Mouse (Mus musculus) heart, adult 2 months (tissue): ENCODE measurements around the gene D630045J12Rik. TPM values are rescaled to one million over a fixed set of nuclear protein-coding genes. Genes with fewer than 3 reads are reported as not detected.

Experiments used
- DNase-seq, 2 experiments: peaks; one replicate each; pipeline ENCODE4 v3.0.0; 2021
- H3K27ac ChIP-seq: fragments of 200-600 bp; 2 replicates; pipeline ENCODE4 v1.8.1; 2022
- H3K27me3 ChIP-seq: fragments of 200-500 bp; 2 replicates; pipeline ENCODE4 v1.6.1; 2012; ENCODE audit warnings: mild to moderate bottlenecking, low read length, inconsistent platforms, mixed read lengths; ENCODE audit not compliant: control insufficient read depth, insufficient read depth
- H3K36me3 ChIP-seq: fragments of 200-500 bp; 2 replicates; pipeline ENCODE4 v1.6.1; 2012; ENCODE audit warnings: low read length, inconsistent platforms; ENCODE audit not compliant: control insufficient read depth, insufficient read depth
- H3K4me1 ChIP-seq: fragments of 200-500 bp; 2 replicates; pipeline ENCODE4 v1.6.1; 2011; ENCODE audit warnings: low read length; ENCODE audit not compliant: control insufficient read depth, insufficient read depth
- H3K4me3 ChIP-seq: fragments of 200-600 bp; 2 replicates; pipeline ENCODE4 v1.8.1; 2022
- H3K79me2 ChIP-seq: fragments of 200-500 bp; replicated peaks from 2 replicates; pipeline ENCODE4 v1.6.1; 2012; ENCODE audit warnings: mild to moderate bottlenecking, inconsistent platforms, low read length, moderate library complexity, mixed read lengths; ENCODE audit not compliant: control insufficient read depth, insufficient read depth
- H3K9ac ChIP-seq: fragments of 200-500 bp; 2 replicates; pipeline ENCODE4 v1.6.1; 2012; ENCODE audit warnings: low read depth, mild to moderate bottlenecking, control low read depth, inconsistent platforms, low read length, mixed read lengths
- CTCF ChIP-seq: fragments of 200-600 bp; IDR thresholded peaks from 2 replicates; pipeline ENCODE4 v1.8.1; 2022; ENCODE audit warnings: antibody characterized with exemption, mild to moderate bottlenecking, moderate library complexity
- EP300 ChIP-seq: fragments of 200-500 bp; IDR thresholded peaks from 2 replicates; pipeline ENCODE4 v1.6.1; 2011; ENCODE audit warnings: low read depth, low read length, control low read depth; ENCODE audit not compliant: insufficient read depth
- POLR2A ChIP-seq: fragments of 200-500 bp; IDR thresholded peaks from 2 replicates; pipeline ENCODE4 v1.6.1; 2011; ENCODE audit warnings: mild to moderate bottlenecking, low read depth, low read length, control low read depth; ENCODE audit not compliant: insufficient read depth
- WGBS: fragments of 180-500 bp; shearing (Covaris S2); methylation state at CpG from one replicate; pipeline ENCODE4 v1.1.7; 2018; 5-methylcytosine and 5-hydroxymethylcytosine counted together
- intact Hi-C: fragments of 180-260 bp; cut with DNase I; formaldehyde crosslinking; loops from one replicate; pipeline ENCODE4 v1.15.1; 2025
- polyA plus RNA-seq: library from polyadenylated mRNA; depleted of rRNA; stranded (reverse); fragments of >200 nt; gene quantifications from 2 replicates; pipeline ENCODE4 v1.2.3, GENCODE M21; 2012
- total RNA-seq, 2 experiments: library from RNA; stranded (reverse); gene quantifications; 2 replicates each; pipeline ENCODE4 v1.2.3; 2021

Gene D630045J12Rik
- total and polyA plus RNA-seq, 3 experiments: 0.78 to 1.5 (median 1.1) TPM

DNA sequence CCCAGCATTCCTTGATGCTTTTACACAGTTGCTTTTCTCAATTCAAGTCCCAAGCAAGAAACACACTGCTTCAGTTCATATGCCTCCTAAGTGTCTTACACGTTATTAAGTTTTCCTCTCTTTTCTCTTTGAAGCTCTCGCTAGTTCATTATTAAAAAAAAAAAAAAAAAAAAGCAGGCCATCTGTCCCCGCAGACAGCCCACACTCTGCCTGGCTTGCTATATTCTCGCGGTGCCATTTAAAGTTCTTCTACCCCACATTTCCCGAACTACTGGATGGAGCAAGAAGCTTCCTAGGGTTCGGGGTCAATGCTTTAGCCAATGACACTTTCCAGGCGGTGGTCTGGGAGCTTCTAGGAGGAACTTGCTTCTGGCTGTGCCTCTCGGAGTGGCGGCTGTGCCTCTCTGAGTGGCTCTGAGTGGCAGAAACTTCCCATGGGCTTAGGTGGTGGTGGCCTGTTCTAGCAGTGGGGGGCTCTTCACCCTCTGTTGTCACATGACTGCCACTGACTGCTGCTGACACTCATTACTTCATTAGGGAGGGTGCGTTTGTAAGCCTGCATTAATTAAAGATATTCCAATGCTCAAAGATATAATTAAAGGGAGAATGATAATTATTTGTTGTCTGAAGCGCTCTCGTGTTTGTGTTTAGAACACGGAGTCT, 38.2 kb downstream of the D630045J12Rik start:
- Histone ChIP-seq H3K4me3 (no peak overlapping the region), H3K27me3 (no peaks in the 10 kb centered on the region), H3K36me3 (no peaks in the 10 kb centered on the region), H3K4me1 (no peaks in the 10 kb centered on the region), H3K9ac (no peak overlapping the region), H3K27ac (no peak overlapping the region), H3K79me2 (no peaks in the 10 kb centered on the region)
- intact Hi-C loops: no loop called here
- no peak for DNase-seq
- TF ChIP-seq EP300 (no peak), CTCF (no peak), POLR2A (no peak)
- 84% methylated on average over 14 of the region's 14 CpGs for WGBS

- no peaks in the 10 kb centered on the region for H3K79me2 ChIP-seq
- H3K4me3 ChIP-seq: no peak overlapping the region
- no peaks in the 10 kb centered on the region for H3K36me3 ChIP-seq
- TF ChIP-seq CTCF: no peak
- no peak for TF ChIP-seq POLR2A
- no peak for TF ChIP-seq EP300
- DNase-seq: no peak
- no peak overlapping the region for H3K9ac ChIP-seq
- intact Hi-C loops: no loop called here
- 93% methylated on average over 2 of the region's 2 CpGs for WGBS
- no peak overlapping the region for H3K27ac ChIP-seq
- no peaks in the 10 kb centered on the region for H3K27me3 ChIP-seq
- peaks cover 1% of the 10 kb centered on the region; the same call in 1 of the 2 replicates for H3K4me1 ChIP-seq
Measured at GRCm38 (mm10) chr6:38207621-38208020, 46.2 kb downstream of the D630045J12Rik start.

GRCm38 (mm10) chr6:38206941-38207531, 46.8 kb downstream of the D630045J12Rik start:
- no peaks in the 10 kb centered on the region for H3K27me3 ChIP-seq
- no peak overlapping the region for H3K4me3 ChIP-seq
- H3K4me1 ChIP-seq: peaks cover 1% of the 10 kb centered on the region; the same call in 1 of the 2 replicates
- TF ChIP-seq CTCF (no peak), POLR2A (no peak), EP300 (no peak)
- DNase-seq: no peak
- 28% methylated on average over 8 of the region's 8 CpGs for WGBS
- no peak overlapping the region for H3K27ac ChIP-seq
- no peaks in the 10 kb centered on the region for H3K79me2 ChIP-seq
- no peak overlapping the region for H3K9ac ChIP-seq
- intact Hi-C loops: no loop called here
- H3K36me3 ChIP-seq: no peaks in the 10 kb centered on the region

DNA sequence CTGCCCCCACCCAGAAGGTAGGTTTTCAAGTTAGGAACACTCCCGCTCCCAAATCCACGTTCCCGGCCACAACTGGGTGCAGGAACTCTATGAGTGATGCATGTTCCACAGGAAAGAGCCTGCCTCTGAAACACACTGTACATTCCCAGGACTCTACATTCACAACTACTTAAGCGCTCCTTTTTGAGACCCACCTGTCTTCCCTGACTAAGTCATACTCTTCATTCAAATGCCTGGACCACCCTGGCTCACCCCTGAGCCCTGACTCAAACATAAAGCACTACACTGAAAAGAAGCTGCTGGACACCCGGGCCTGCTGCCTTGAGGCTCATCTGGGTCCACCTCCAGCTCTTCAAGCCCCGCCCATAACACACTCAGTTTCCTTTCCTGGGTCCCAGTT, 48.4 kb downstream of the D630045J12Rik start:
- intact Hi-C loops: no loop called here
- DNase-seq: no peak
- TF ChIP-seq EP300: no peak
- TF ChIP-seq CTCF: no peak
- TF ChIP-seq POLR2A: no peak
- Histone ChIP-seq H3K79me2 (no peaks in the 10 kb centered on the region), H3K4me1 (peaks cover 1% of the 10 kb centered on the region; the same call in 1 of the 2 replicates), H3K36me3 (no peaks in the 10 kb centered on the region), H3K27me3 (no peaks in the 10 kb centered on the region), H3K4me3 (no peak overlapping the region), H3K9ac (no peak overlapping the region), H3K27ac (no peak overlapping the region)
- 89% methylated on average over 6 of the region's 6 CpGs for WGBS

DNA sequence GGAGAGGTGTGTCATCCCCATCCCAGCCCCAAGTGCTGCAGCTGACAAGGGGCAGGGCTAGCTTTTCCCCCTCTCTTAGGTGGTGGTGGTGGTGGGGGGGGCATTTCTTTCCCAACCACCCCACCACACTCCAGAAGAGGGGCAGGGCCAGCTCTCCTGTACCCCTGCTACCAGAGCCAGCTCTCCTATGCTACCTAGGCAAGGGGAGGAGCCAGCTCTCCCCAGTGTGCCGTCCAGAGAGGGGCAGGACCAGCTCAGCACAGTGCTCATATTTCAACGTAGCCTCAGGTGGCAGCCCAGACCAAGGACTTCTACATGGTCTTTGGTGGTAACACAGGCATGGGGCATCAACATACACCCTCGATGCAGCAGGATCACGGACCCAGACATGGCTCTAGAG, 50.0 kb downstream of the D630045J12Rik start:
- Histone ChIP-seq H3K27ac (no peak overlapping the region), H3K36me3 (no peaks in the 10 kb centered on the region), H3K4me3 (no peak overlapping the region), H3K27me3 (no peaks in the 10 kb centered on the region), H3K4me1 (peaks cover 1% of the 10 kb centered on the region; the same call in 1 of the 2 replicates), H3K79me2 (no peaks in the 10 kb centered on the region), H3K9ac (no peak overlapping the region)
- WGBS: 80% methylated on average over 4 of the region's 4 CpGs
- no peak for DNase-seq
- TF ChIP-seq EP300 (no peak), POLR2A (no peak), CTCF (no peak)
- intact Hi-C loops: no loop called here

GRCm38 (mm10) chr6:38202816-38203215, 51.0 kb downstream of the D630045J12Rik start:
- Histone ChIP-seq H3K36me3 (no peaks in the 10 kb centered on the region), H3K4me3 (no peak overlapping the region), H3K27me3 (no peaks in the 10 kb centered on the region), H3K79me2 (no peaks in the 10 kb centered on the region), H3K9ac (no peak overlapping the region), H3K27ac (no peak overlapping the region), H3K4me1 (peaks cover 1% of the 10 kb centered on the region; the same call in 1 of the 2 replicates)
- intact Hi-C loops: no loop called here
- TF ChIP-seq CTCF: no peak
- TF ChIP-seq EP300: no peak
- no peak for TF ChIP-seq POLR2A
- DNase-seq: no peak
- WGBS: 74% methylated on average over 12 of the region's 12 CpGs
